Mouse (Mus musculus): ENCODE results near the gene Dbn1.

Dbn1 gene

DNA sequence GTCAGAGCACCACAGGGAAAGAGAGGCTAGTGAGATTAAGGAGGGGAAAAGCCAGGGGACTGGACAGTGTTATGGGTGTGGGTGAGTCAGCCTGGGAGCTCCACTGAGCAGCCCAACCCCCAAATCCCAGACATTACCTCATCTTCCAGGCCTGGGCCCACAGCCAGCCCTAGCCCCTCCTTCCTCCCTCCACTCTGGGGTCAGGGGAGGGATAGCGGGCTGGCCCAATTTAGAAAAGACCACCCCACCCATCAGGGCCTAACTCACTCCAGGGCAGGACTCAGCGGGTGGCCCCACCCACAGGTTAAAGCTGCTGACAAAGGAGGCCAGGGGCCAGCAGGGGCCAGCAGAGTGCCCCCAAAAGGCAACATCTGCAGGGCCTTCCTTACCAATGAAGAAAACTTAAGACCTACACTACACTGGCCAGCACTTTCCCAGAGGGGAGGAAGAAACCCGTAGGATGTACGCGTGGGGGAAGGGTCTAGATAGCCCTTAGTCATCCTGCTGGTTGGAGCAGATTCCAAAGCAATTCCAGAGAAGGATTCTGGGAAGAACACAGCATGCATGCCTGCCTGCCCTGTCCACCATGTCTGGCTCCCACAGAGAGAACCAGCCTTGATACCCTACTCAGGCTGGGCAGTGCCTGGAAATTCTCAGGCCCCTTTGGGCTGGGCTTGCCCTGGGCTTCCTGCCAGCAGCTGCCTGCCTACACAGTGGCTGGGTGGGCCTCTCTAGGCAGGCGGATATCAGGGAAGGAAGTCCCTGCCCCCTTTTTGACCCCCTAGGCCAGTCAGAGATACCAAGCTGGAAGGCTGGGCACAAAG lies 23.0 kb upstream of the Dbn1 start:
- DNase-seq (ENCODE audit: low read depth, low spot score) = peak; percentile 37

DNA sequence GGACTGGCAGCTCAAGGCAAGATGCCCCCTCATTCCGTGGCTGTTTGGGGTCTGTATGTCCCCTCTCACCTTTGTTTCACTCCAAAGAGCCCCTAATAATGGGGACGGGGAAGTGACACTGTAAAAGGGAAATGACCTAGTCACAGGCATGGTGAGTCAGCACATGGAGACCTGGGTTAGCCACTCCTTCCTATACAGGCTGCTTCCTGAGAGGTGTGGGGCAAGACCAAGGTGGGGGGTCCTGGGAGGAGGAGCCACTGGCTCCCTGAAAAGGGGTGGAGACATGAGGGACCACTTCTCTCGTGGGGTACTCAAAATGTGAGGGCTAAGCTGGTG lies 22.4 kb upstream of the Dbn1 start:
- peak; percentile 47 for DNase-seq (ENCODE audit: low read depth, low spot score)

GRCm38 (mm10) chr13:55508531-55508930 lies 20.6 kb upstream of the Dbn1 start:
- DNase-seq (ENCODE audit: low read depth, low spot score) = no peak

DNA sequence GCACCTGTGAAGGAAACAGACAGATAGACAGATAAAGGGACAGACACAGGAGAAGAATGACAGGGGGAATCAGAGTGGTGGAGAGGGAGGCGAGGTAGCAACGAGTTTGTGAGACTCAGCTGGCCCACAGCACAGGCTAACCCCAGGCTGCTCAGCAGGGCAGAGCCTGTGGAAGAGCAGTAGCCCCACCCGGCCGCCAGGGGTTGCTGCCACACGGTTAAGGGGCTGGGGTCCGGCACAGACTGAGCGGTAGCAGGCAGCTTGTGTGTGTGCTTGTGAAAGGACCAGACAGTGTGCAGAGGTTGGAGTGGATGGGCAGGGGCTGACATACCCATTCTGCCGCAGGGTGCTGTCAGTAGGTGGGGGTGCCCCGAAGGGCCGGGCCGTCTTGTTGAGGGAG lies 20.0 kb upstream of the Dbn1 start:
- DNase-seq (ENCODE audit: low read depth, low spot score) = no peak

DNA sequence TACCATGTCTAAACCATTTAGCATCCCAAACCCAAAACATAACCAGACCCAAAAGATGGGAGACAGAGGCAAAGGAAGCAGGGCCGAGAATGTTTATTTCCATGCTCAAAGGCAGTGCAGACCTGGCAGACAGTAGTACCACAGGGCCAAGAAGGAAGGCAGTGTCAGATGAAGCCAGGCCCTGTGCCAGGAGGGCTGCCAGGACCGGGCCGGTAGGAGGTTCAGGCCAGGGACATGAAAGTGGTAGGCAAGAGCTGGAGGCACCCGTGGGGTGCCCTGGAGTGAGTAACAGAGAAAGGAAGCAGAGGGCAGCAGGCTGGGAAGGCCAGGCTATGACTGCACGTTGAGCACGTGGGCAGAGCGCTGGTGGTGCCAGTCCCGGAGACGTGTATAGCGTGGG lies 18.8 kb upstream of the Dbn1 start:
- DNase-seq (ENCODE audit: low read depth, low spot score) = no peak

DNA sequence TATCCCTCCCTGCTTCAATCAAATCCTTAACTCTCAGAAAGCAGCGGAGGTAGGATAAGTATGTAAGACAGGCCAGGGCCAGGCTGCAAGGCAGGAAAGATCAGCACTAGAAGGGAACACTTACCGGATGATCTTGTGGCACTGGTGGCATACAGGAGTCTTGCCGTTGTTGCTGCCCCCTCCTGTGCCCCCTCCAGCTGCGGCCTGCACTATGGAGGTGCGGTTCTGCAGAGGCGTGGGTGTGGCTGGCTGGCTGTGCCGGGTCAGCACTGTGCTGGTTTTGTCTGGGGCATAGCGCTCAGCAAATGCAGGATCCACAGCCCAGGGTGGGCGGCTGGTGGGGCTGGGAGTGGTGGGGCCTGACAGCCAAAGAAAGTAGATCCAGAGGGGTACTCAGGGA lies 17.9 kb upstream of the Dbn1 start:
- DNase-seq (ENCODE audit: low read depth, low spot score) = no peak

GRCm38 (mm10) chr13:55504390-55504789 lies 16.5 kb upstream of the Dbn1 start:
- no peak for DNase-seq (ENCODE audit: low read depth, low spot score)

- DNase-seq (ENCODE audit: low read depth, low spot score) = no peak
These were observed 14.5 kb upstream of the Dbn1 start for GRCm38 (mm10) chr13:55502405-55502804.

GRCm38 (mm10) chr13:55500575-55500974 lies 12.7 kb upstream of the Dbn1 start:
- DNase-seq (ENCODE audit: low read depth, low spot score) = no peak

DNA sequence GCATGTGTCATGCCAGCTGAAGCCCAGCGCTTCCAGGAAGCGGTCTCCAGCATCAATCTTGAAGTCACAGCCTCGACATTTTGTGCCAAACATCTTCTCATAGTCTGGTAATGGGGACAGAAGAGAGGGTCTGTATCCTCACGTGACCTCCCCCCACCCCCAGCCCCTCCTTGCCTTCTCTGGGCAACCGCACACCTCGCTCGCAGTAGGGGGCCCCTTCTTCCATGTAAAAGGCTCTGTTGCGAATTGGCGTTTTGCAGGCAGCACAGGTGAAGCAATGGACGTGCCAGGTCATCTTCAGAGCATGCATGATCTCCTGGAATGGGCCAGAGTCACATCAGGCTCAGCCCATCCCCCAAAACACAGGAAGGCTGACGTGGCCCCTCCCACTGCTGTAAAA lies 11.0 kb upstream of the Dbn1 start:
- DNase-seq (ENCODE audit: low read depth, low spot score) = no peak

DNA sequence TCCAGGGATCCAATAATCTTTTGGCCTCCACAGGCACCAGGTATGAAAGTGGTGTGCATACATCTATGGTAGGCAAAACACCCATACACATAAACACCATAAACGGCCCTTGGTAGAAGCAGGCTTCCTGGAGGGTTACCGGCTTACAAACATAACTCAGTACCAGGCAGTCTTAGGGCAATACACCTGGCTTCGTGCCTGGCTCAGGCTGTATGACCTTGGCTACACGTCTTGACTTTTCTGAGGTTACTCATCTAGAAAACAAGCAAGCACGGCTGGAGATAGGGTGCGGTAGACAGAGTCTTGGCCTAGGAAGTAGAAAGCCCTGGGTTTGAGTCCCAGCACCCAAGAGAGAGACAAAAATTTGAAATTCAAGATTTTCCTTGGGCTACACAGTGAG lies 8.8 kb upstream of the Dbn1 start:
- no peak for DNase-seq (ENCODE audit: low read depth, low spot score)

DNA sequence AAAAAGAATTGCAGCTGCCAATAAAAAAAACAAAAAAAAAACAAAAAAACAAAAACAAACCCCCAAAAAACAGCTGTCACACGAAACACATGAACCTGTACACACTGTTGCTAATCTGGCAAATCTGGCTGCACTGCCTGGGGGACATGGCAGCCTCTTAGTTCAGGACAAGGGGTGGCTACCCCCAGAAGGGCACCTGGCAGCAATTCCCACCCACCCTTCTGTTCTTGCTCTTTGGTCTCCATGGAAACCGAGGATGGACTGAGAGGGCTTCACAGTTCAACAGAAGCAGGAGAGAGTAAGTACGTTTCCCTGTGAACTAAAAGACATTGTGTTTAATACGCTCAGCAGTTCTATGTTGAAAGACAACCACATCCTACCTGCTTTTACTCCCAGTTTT lies 7.8 kb upstream of the Dbn1 start:
- no peak for DNase-seq (ENCODE audit: low read depth, low spot score)

DNA sequence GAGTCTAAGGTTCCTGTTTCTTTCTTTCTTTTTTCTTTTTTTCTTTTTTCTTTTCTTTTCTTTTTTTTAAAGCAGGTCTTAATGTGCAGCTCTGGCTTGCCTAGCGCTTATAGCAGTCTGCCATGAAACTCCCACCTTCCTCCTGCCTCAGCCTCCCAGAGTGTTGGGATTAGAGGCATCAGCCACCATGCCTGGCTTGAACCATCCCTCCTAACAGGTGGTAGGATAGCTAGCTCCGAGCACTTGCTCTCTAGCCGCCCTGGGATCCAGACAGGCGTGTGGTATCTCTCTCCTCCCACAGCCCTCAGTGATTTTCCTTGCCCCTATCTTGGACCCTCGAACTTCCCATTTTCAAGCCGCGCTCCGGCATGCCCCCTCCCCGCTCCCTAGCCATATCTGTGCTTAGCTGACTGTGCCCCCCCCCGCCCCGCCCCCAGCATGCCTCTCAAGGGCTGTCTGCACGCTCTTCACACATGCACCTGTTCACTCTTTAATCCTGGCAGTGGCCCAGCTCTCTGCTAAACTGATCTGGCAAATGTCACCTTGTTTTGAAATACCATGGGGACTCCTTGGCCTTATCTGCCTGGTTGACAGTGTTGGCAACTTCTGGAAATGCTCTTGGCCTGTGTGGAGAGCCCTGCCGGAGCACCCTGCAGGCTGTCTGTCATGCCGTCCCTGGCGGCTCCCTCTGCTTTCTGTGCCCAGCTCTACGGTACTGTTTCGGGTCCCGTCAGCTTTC lies 7.1 kb upstream of the Dbn1 start:
- no peak for DNase-seq (ENCODE audit: low read depth, low spot score)

DNA sequence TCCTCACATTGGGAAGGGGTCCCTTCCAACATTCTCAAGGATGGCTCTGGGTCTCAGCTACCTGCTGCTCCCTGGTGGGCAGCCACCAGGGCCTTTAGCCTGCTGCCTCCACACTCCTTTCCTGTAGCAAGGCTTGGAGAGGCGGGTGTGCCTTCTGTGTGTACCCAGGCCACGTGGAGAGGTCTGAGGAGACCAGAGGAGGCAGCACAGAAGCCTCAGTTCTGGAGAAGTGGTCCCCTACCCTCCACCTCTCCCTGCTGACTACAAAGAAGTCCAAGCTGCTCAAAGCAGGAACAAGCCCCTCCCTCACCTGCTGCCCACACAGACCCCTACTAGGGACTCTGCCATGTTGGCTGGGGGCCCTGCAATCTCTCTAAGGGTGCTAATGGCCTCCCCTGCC lies 6.3 kb upstream of the Dbn1 start:
- DNase-seq (ENCODE audit: low read depth, low spot score) = no peak

DNA sequence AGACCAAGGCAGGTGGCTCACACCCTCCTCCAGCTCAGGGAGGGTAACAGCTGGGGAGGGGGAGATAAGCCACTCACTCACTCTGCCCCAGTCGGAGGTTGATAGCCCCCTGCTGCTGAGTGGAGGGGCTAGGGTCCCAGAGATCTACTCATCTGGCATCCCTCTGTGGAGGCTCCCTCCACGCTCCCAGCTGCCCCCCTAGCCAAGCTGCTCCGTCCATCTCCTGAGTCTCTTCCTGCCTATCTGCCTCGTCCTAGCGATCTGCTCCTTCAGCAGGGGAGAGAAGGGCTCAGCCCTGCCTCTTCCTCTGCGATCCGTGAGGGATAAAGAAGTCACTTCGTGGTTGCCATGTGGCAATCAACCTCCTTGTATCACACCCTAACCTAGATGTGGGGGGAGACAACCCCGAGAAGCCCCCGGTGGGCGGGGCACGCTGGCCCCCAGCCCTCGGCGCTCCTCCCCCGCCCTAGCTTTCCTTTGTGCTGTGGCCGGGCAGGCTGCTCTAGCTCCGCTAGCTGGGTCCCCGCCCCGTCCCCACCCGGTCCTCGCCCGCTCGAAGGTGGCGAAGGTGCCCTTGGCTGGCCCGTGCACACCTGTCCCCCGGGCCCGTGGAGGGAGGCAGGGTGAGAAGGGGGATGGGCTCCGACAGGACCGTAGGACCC lies 864 bp downstream of the Dbn1 start:
- no peak for DNase-seq (ENCODE audit: low read depth, low spot score)

GRCm38 (mm10) chr13:55486029-55486794 lies 1.7 kb downstream of the Dbn1 start:
- no peak for DNase-seq (ENCODE audit: low read depth, low spot score)

GRCm38 (mm10) chr13:55484520-55485088 lies 3.3 kb downstream of the Dbn1 start:
- DNase-seq (ENCODE audit: low read depth, low spot score) = no peak

DNA sequence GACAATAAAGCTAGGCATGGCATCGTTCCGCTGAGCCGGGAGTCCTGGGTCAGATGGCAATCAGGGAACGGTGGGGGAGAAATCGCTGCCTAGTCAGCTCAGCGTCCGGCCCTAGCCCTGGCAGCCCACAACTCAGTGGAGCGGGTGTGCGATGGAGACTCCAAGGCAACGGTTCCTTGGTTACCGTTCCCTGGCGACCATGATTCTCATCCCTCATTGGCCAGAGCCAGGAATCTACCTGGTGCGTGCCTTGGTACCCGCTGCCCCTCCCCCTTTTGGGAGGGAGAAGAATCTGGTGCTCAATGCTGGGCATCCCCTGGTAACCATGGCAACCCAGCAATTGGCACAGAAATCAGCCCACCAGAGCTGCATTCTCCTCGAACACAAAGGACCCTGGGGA lies 4.3 kb downstream of the Dbn1 start:
- no peak for DNase-seq (ENCODE audit: low read depth, low spot score)

GRCm38 (mm10) chr13:55483071-55483470 lies 4.8 kb downstream of the Dbn1 start:
- DNase-seq (ENCODE audit: low read depth, low spot score) = no peak

DNA sequence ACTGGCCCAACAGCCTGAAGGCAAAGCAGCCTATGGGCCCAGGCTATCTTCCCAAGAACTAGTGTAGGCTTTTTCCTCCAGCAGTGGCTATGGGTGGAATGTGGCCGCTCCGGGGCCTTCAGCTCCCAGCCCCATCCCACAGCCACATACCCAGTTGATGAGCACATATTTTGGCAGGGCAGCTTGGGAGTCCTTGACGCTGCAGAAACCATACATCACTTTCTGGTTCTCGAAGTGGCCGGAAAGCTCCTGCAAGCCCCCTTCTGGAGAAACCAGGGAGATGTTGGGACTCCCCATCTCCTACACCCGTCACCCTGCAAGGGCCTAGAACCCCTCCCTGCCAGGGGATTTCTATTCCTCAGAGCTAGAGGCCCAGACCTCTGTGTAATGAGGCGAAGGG lies 5.4 kb downstream of the Dbn1 start:
- no peak for DNase-seq (ENCODE audit: low read depth, low spot score)

DNA sequence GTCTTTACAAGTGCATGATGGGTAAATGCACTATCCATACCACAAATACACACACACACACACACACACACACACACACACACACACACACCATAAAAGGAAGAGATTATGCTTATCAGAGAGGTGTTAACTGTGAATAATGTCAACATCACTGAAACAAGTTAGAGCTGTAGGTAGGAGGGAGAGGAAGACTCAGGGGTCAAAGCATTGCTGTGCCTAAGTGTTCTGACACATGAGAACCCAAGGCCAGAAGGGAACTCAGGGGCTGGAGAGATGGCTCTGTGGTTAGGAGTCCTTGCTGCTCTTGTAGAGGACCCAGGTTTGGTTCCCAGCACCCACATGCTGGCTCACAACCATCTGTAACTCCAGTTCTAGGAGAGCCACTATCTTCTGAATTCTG lies 8.0 kb downstream of the Dbn1 start:
- no peak for DNase-seq (ENCODE audit: low read depth, low spot score)

DNA sequence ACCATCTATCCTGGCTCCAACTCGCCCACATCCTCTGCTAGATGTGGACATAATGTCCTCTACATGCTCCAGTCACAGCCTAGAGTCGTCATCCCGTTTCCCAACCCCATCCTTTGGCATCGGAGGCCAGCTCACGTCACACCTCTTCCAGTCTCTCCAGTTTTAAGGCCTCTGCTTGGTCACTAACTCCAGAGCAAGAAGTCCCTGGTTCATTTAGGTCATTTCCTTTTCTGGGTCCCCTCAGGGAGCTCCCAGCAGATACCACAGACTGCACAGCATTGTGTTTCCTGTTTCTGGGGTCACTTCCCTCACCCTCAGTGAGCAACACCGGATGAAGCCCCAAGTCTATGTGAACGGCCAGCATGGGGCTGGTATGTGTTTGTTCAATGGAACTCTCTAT lies 8.9 kb downstream of the Dbn1 start:
- DNase-seq (ENCODE audit: low read depth, low spot score) = peak; percentile 70
